Mouse (Mus musculus) limb, embryonic 15.5 days (tissue): ENCODE results near the gene Fblim1. TPM values are rescaled to one million over a fixed set of nuclear protein-coding genes. Genes with fewer than 3 reads are reported as not detected.

ENCODE experiments used
- ATAC-seq: fragments of 200-750 bp; cut with Nextera tagmentation; 2 replicates; pipeline ENCODE4 v1.8.0; 2017; ENCODE audit warnings: low read depth, moderate TSS enrichment; ENCODE audit not compliant: insufficient number of reproducible peaks, low FRiP score, low TSS enrichment
- H3K27ac ChIP-seq: fragments of 300-500 bp; sonication (generic); 2 replicates; pipeline ENCODE4 v1.5.1; 2015; ENCODE audit warnings: moderate library complexity, mild to moderate bottlenecking, inconsistent platforms
- H3K27me3 ChIP-seq: fragments of 300-500 bp; sonication (generic); 2 replicates; pipeline ENCODE4 v1.6.1; 2015; ENCODE audit warnings: inconsistent platforms
- H3K36me3 ChIP-seq: fragments of 300-500 bp; sonication (generic); 2 replicates; pipeline ENCODE4 v1.6.1; 2015; ENCODE audit warnings: inconsistent platforms
- H3K4me1 ChIP-seq: fragments of 300-500 bp; sonication (generic); 2 replicates; pipeline ENCODE4 v1.6.1; 2015; ENCODE audit warnings: inconsistent platforms
- H3K4me2 ChIP-seq: fragments of 300-500 bp; sonication (generic); 2 replicates; pipeline ENCODE4 v1.6.1; 2015; ENCODE audit warnings: mild to moderate bottlenecking, inconsistent platforms
- H3K4me3 ChIP-seq: fragments of 300-500 bp; sonication (generic); 2 replicates; pipeline ENCODE4 v1.5.1; 2015; ENCODE audit warnings: mild to moderate bottlenecking, inconsistent platforms
- H3K9ac ChIP-seq: fragments of 300-500 bp; sonication (generic); 2 replicates; pipeline ENCODE4 v1.6.1; 2015; ENCODE audit warnings: inconsistent platforms
- H3K9me3 ChIP-seq: fragments of 300-500 bp; sonication (generic); 2 replicates; pipeline ENCODE4 v1.6.1; 2016; ENCODE audit warnings: inconsistent platforms
- WGBS: fragments of 180-500 bp; shearing (Covaris S2); methylation state at CpG from one replicate; pipeline ENCODE4 v1.1.7; 2015; 5-methylcytosine and 5-hydroxymethylcytosine counted together
- polyA plus RNA-seq: library from polyadenylated mRNA; unstranded; fragments of >200 nt; fragmentation: Nextera tagmentation; extraction: Ambion mirVana; gene quantifications from 2 replicates; pipeline ENCODE4 v1.2.1, GENCODE M21; 2015

Gene Fblim1
- polyA plus RNA-seq, 1 experiment from 2014 or later: 29.3 TPM

DNA sequence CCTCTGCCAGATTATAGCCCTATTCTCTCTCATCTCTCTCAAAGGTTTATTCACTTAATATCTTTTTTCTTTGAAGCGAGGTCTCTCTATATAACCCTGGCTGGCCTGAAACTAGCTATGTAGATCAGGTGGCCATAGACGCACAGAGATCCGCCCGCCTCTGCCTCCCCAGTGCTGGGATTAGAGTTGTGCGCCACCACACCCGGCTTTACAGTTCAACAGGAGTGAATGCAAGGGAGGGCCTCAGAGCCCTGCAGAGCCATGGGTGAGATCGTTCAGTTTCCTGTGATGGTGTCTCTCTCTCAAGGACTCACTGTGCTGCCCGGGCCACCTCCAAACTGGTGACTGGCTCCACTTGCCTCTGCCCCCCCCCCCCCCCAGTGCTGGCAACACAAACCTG is 18.2 kb upstream of the Fblim1 start:
- ATAC-seq: no peak
- Histone ChIP-seq H3K4me3 (no peak overlapping the region), H3K27me3 (no peaks in the 10 kb centered on the region), H3K9me3 (no peaks in the 10 kb centered on the region), H3K36me3 (peaks cover 40% of the 10 kb centered on the region), H3K4me1 (peaks cover 5% of the 10 kb centered on the region; the same call in 1 of the 2 replicates), H3K4me2 (no peak overlapping the region), H3K9ac (no peak overlapping the region), H3K27ac (no peak overlapping the region)
- WGBS: 92% methylated on average over 8 of the region's 8 CpGs

GRCm38 (mm10) chr4:141623666-141624065 is 17.8 kb upstream of the Fblim1 start, which contains the start of gene Slc25a34:
Gene Slc25a34 (minus strand): TSS chr4:141623821.
- WGBS: 46% methylated on average over 1 of the region's 1 CpGs
- H3K27me3 ChIP-seq: no peaks in the 10 kb centered on the region
- no peak within 1 kb of the TSS for H3K4me3 ChIP-seq
- H3K4me2 ChIP-seq: no peak within 1 kb of the TSS
- no peaks in the 10 kb centered on the region for H3K9me3 ChIP-seq
- H3K9ac ChIP-seq: no peak within 1 kb of the TSS
- no peak within 1 kb of the TSS for H3K27ac ChIP-seq
- peaks cover 36% of the 10 kb centered on the region for H3K36me3 ChIP-seq
- peaks cover 5% of the 10 kb centered on the region; the same call in 1 of the 2 replicates for H3K4me1 ChIP-seq
- ATAC-seq: no peak

GRCm38 (mm10) chr4:141623037-141623436 is 17.1 kb upstream of the Fblim1 start:
- Histone ChIP-seq H3K27me3 (no peaks in the 10 kb centered on the region), H3K4me2 (no peak overlapping the region), H3K4me3 (no peak overlapping the region), H3K27ac (no peak overlapping the region), H3K4me1 (peaks cover 9% of the 10 kb centered on the region), H3K36me3 (peaks cover 29% of the 10 kb centered on the region), H3K9me3 (no peaks in the 10 kb centered on the region), H3K9ac (no peak overlapping the region)
- no peak for ATAC-seq
- WGBS: 86% methylated on average over 11 of the region's 11 CpGs

DNA sequence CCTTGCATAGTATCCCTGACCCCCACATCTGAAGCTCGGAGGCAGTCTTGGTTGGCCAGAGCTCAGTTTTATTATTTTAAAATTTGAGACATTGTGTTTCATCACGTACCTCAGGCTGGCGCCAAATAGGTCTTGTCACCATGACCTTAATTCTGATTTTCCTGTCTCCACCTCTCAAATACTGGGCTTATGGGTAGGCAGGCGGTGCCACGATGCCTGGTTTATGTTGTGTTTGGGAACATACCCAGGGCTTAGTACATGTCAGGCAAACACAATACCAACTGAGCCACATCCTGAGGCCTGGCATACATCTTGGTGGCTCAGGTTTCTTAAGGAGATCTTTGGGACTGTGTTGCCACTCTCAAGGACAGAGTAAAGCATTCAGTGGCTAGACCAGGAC is 16.7 kb upstream of the Fblim1 start:
- no peak overlapping the region for H3K4me3 ChIP-seq
- H3K27ac ChIP-seq: no peak overlapping the region
- H3K4me2 ChIP-seq: no peak overlapping the region
- peaks cover 14% of the 10 kb centered on the region for H3K4me1 ChIP-seq
- no peaks in the 10 kb centered on the region for H3K27me3 ChIP-seq
- peaks cover 25% of the 10 kb centered on the region for H3K36me3 ChIP-seq
- no peaks in the 10 kb centered on the region for H3K9me3 ChIP-seq
- WGBS: 76% methylated on average over 5 of the region's 5 CpGs
- no peak overlapping the region for H3K9ac ChIP-seq
- ATAC-seq: no peak

- Histone ChIP-seq H3K4me2 (no peak overlapping the region), H3K9ac (no peak overlapping the region), H3K27ac (no peak overlapping the region), H3K36me3 (peaks cover 20% of the 10 kb centered on the region), H3K9me3 (no peaks in the 10 kb centered on the region), H3K4me1 (peaks cover 18% of the 10 kb centered on the region), H3K27me3 (no peaks in the 10 kb centered on the region), H3K4me3 (no peak overlapping the region)
- no peak for ATAC-seq
- 77% methylated on average over 8 of the region's 8 CpGs for WGBS
Observed at GRCm38 (mm10) chr4:141622091-141622490, 16.2 kb upstream of the Fblim1 start.

GRCm38 (mm10) chr4:141621297-141621696 is 15.4 kb upstream of the Fblim1 start:
- peaks cover 14% of the 10 kb centered on the region for H3K36me3 ChIP-seq
- H3K9me3 ChIP-seq: no peaks in the 10 kb centered on the region
- no peak overlapping the region for H3K9ac ChIP-seq
- WGBS: 79% methylated on average over 8 of the region's 8 CpGs
- no peak overlapping the region for H3K27ac ChIP-seq
- no peaks in the 10 kb centered on the region for H3K27me3 ChIP-seq
- no peak overlapping the region for H3K4me3 ChIP-seq
- ATAC-seq: no peak
- H3K4me1 ChIP-seq: peaks cover 19% of the 10 kb centered on the region
- no peak overlapping the region for H3K4me2 ChIP-seq

DNA sequence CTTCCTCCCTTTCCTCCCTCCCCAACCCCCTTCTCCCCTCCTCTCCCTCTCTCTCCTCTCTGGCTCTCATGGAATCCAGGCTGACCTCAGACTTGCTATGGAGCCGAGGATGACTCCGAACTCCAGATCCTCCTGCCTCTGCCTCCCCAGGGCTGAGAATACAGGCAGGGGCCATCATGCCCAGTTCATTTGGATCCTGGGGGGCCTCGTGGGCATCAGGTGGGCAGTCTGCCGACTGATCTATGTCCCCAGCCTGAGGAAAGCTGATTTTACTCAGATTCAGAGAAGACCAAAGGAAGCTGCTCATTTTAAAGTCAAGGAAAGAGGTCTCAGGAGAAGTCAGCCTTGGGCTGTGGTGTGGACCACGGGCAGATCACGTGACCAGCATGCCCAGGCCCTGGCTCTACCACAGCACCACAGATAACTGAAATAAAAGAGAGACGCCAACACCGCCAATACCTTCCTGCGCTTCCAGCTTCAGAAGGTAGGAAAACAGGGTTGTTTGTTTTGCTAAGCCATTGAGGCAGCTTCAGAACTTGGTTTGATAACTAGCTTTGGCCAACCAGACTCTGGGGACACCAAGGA is 13.5 kb upstream of the Fblim1 start:
- WGBS: 86% methylated on average over 9 of the region's 9 CpGs
- ATAC-seq: no peak
- Histone ChIP-seq H3K27me3 (no peaks in the 10 kb centered on the region), H3K4me2 (no peak overlapping the region), H3K36me3 (no peaks in the 10 kb centered on the region), H3K9ac (no peak overlapping the region), H3K9me3 (no peaks in the 10 kb centered on the region), H3K4me3 (no peak overlapping the region), H3K27ac (no peak overlapping the region), H3K4me1 (peaks cover 19% of the 10 kb centered on the region)

DNA sequence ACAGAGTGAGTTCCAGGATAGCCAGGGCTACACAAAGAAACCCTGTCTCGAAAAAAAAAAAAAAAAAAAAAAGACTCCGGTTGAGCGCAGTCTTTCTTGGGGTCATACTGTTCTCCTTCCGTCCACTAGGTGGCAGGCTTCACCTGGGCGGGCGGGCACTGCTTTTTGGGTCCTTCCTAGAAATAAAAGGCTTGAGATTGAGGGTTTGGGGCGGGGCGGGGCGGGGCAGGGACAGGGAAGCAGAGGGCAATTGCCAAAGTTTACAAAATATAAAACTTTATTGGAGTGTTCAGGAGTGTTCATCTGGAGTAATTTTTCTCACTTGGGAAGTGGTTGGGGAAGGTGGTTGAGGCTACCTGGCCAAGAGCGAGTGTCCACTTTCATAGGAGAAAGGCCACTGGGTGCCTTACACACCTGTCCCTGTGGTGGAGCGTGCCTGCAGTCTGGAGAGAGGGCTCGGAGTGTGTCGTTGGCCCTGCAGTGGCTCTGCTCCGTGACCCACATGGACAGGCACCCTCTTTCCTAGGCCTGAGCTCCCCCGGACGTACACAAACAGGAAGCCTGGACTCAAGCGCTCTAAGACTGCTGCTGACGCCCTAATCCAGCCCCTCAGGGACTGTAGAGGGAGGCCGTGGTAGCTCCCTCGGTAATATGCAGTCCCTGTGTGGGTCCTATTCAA is 12.8 kb upstream of the Fblim1 start, which contains the start of gene Tmem82:
Tmem82 (minus strand) TSS at position 69 of the 679 bp plus-strand sequence.
- WGBS: 25% methylated on average over 20 of the region's 20 CpGs
- ATAC-seq: 0 out of 2 replicates have a peak, but pooled peaks have one; percentile 5
- Histone ChIP-seq H3K27me3 (no peaks in the 10 kb centered on the region), H3K4me2 (peak within 1 kb of the TSS; percentile 47), H3K4me1 (peaks cover 17% of the 10 kb centered on the region), H3K9ac (0 out of 2 replicates have a peak within 1 kb of the TSS, but pooled peaks have one; percentile 14), H3K9me3 (no peaks in the 10 kb centered on the region), H3K27ac (no peak within 1 kb of the TSS), H3K4me3 (peak within 1 kb of the TSS; percentile 25), H3K36me3 (no peaks in the 10 kb centered on the region)

GRCm38 (mm10) chr4:141617863-141618564 is 12.1 kb upstream of the Fblim1 start:
- no peak for ATAC-seq
- H3K9ac ChIP-seq: 0 out of 2 replicates have a peak overlapping the region, but pooled peaks have one; percentile 14

GRCm38 (mm10) chr4:141617299-141617698 is 11.4 kb upstream of the Fblim1 start:
- ATAC-seq: no peak
- peak overlapping the region; percentile 25 for H3K4me3 ChIP-seq
- no peaks in the 10 kb centered on the region for H3K27me3 ChIP-seq
- no peaks in the 10 kb centered on the region for H3K36me3 ChIP-seq
- peak overlapping the region; percentile 47 for H3K4me2 ChIP-seq
- peaks cover 13% of the 10 kb centered on the region for H3K4me1 ChIP-seq
- no peak overlapping the region for H3K27ac ChIP-seq
- H3K9me3 ChIP-seq: no peaks in the 10 kb centered on the region
- 0 out of 2 replicates have a peak overlapping the region, but pooled peaks have one; percentile 14 for H3K9ac ChIP-seq
- 7% methylated on average over 20 of the region's 20 CpGs for WGBS

More at GRCm38 (mm10) chr4:141617863-141618564, 12.1 kb upstream of the Fblim1 start:
- 11% methylated on average over 22 of the region's 22 CpGs for WGBS
- peak overlapping the region; percentile 47 for H3K4me2 ChIP-seq
- H3K4me1 ChIP-seq: peaks cover 13% of the 10 kb centered on the region
- H3K27ac ChIP-seq: no peak overlapping the region
- H3K4me3 ChIP-seq: peak overlapping the region; percentile 25
- H3K36me3 ChIP-seq: no peaks in the 10 kb centered on the region
- H3K27me3 ChIP-seq: no peaks in the 10 kb centered on the region
- no peaks in the 10 kb centered on the region for H3K9me3 ChIP-seq

GRCm38 (mm10) chr4:141616811-141617210 is 10.9 kb upstream of the Fblim1 start:
- no peaks in the 10 kb centered on the region for H3K9me3 ChIP-seq
- no peak for ATAC-seq
- no peak overlapping the region for H3K4me3 ChIP-seq
- no peaks in the 10 kb centered on the region for H3K36me3 ChIP-seq
- no peak overlapping the region for H3K9ac ChIP-seq
- 72% methylated on average over 6 of the region's 6 CpGs for WGBS
- H3K4me2 ChIP-seq: no peak overlapping the region
- H3K4me1 ChIP-seq: peaks cover 17% of the 10 kb centered on the region
- no peak overlapping the region for H3K27ac ChIP-seq
- no peaks in the 10 kb centered on the region for H3K27me3 ChIP-seq

- Histone ChIP-seq H3K4me2 (no peak overlapping the region), H3K27me3 (no peaks in the 10 kb centered on the region), H3K4me1 (peaks cover 20% of the 10 kb centered on the region), H3K4me3 (no peak overlapping the region), H3K9ac (no peak overlapping the region), H3K36me3 (no peaks in the 10 kb centered on the region), H3K9me3 (no peaks in the 10 kb centered on the region), H3K27ac (no peak overlapping the region)
- no peak for ATAC-seq
- 82% methylated on average over 14 of the region's 14 CpGs for WGBS
Observed at GRCm38 (mm10) chr4:141614946-141615345, 9.1 kb upstream of the Fblim1 start.
